Mouse (Mus musculus): ENCODE measurements at regions not wholly inside any gene's neighbourhood (a gene's known extent, or its start where the extent isn't known, plus 50 kb on each side); places are given as distances from the start of the nearest gene placed in this dataset.

DNA sequence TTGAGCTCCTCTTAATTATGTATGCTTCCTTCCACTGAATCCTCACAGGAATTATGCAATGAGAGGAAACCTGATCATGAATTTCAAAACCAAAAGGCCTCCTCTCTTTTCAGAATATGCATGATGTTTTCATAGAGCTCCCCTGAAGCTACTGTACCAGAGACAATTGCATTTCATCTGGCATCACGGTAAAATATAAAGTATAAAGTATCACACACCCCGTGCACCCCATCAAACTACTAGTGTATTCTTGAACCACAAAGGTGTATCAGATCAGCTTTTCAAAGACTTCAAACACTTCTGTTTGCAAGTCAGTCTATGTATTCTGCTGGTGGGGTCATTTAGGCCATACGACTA lies 144.4 kb upstream of the Cxadr start:
- TF ChIP-seq CTCF (IDR thresholded peaks at IDR 0.05; ENCODE audit: low read depth, low read length), result no peak
- TF ChIP-seq EP300 (IDR thresholded peaks at IDR 0.05; ENCODE audit: insufficient read depth, low read depth, low read length), result no peak

All from ES-Bruce4 (cell line).